Mouse (Mus musculus) intestine, postnatal 0 days (tissue): ENCODE measurements at regions not wholly inside any gene's neighbourhood (a gene's known extent, or its start where the extent isn't known, plus 50 kb on each side); places are given as distances from the start of the nearest gene placed in this dataset.

ENCODE experiments used
- ATAC-seq: fragments of 200-750 bp; cut with Nextera tagmentation; 2 replicates; pipeline ENCODE4 v1.8.0; 2017; ENCODE audit warnings: mild to moderate bottlenecking, moderate TSS enrichment, moderate library complexity
- H3K27ac ChIP-seq: fragments of 300-500 bp; sonication (generic); 2 replicates; pipeline ENCODE4 v1.5.1; 2014; ENCODE audit warnings: mild to moderate bottlenecking, low read depth, low read length, moderate library complexity
- H3K27me3 ChIP-seq: fragments of 300-500 bp; sonication (generic); replicated peaks from 2 replicates; pipeline ENCODE4 v1.6.1; 2014; ENCODE audit warnings: low read length, mixed read lengths; ENCODE audit not compliant: control insufficient read depth, insufficient read depth
- H3K36me3 ChIP-seq: fragments of 300-500 bp; sonication (generic); 2 replicates; pipeline ENCODE4 v1.6.1; 2014; ENCODE audit warnings: mild to moderate bottlenecking, moderate library complexity; ENCODE audit not compliant: control insufficient read depth, insufficient read depth
- H3K4me1 ChIP-seq: fragments of 300-500 bp; sonication (generic); replicated peaks from 2 replicates; pipeline ENCODE4 v1.6.1; 2014; ENCODE audit warnings: antibody characterized with exemption, low read length, mixed read lengths; ENCODE audit not compliant: control insufficient read depth, insufficient read depth
- H3K4me2 ChIP-seq: fragments of 300-500 bp; sonication (generic); replicated peaks from 2 replicates; pipeline ENCODE4 v1.6.1; 2014; ENCODE audit warnings: low read depth, mild to moderate bottlenecking, moderate library complexity
- H3K4me3 ChIP-seq: fragments of 300-500 bp; sonication (generic); 2 replicates; pipeline ENCODE4 v1.5.1; 2014; ENCODE audit warnings: low read depth, low read length
- H3K9ac ChIP-seq: fragments of 300-500 bp; sonication (generic); 2 replicates; pipeline ENCODE4 v1.6.1; 2014; ENCODE audit warnings: mild to moderate bottlenecking, low read depth, low read length
- H3K9me3 ChIP-seq: fragments of 300-500 bp; sonication (generic); 2 replicates; pipeline ENCODE4 v1.6.1; 2016; ENCODE audit warnings: mixed run types; ENCODE audit not compliant: control insufficient read depth
- CTCF ChIP-seq: sonication (generic); IDR thresholded peaks from 2 replicates; pipeline ENCODE4 v1.5.1; 2016; ENCODE audit warnings: low read depth, mild to moderate bottlenecking, control low read depth, antibody characterized with exemption, moderate library complexity
- WGBS: fragments of 180-500 bp; shearing (Covaris S2); extraction: QIAGEN DNeasy Blood & Tissue Kit; methylation state at CpG from one replicate; pipeline ENCODE4 v1.1.7; 2014; 5-methylcytosine and 5-hydroxymethylcytosine counted together

DNA sequence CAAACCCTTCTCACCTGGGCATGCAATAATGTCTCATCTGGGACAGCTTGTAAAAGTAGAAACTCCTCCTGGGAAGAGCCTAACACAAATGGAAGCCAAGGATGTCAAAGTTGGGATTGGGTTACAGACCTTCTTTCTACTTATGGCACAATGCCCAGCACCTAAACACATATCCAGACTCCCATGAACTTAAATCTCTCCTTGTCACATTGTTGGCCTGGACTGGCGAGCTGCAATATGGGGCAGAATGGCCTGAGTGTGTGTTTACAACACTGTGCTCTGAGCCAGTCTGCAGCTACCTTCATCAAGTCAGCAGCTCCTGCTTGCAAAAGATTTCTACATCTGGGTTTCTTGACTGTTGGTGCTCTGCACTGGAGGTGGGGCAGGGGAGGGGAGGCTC, 132.2 kb upstream of the Smarca2 start:
- H3K4me3 ChIP-seq = no peak overlapping the region
- H3K9ac ChIP-seq = no peak overlapping the region
- no peak overlapping the region for H3K27ac ChIP-seq
- no peak for TF ChIP-seq CTCF
- H3K36me3 ChIP-seq = no peaks in the 10 kb centered on the region
- WGBS = 37% methylated on average over 1 of the region's 1 CpGs
- H3K9me3 ChIP-seq = no peaks in the 10 kb centered on the region
- no peaks in the 10 kb centered on the region for H3K27me3 ChIP-seq
- no peaks in the 10 kb centered on the region for H3K4me1 ChIP-seq
- ATAC-seq = no peak
- no peak overlapping the region for H3K4me2 ChIP-seq

GRCm38 (mm10) chr19:26473211-26473610, 131.6 kb upstream of the Smarca2 start:
- Histone ChIP-seq H3K4me1 (no peaks in the 10 kb centered on the region), H3K36me3 (no peaks in the 10 kb centered on the region), H3K9ac (no peak overlapping the region), H3K4me3 (no peak overlapping the region), H3K27me3 (no peaks in the 10 kb centered on the region), H3K4me2 (no peak overlapping the region), H3K27ac (no peak overlapping the region), H3K9me3 (no peaks in the 10 kb centered on the region)
- no peak for TF ChIP-seq CTCF
- 46% methylated on average over 3 of the region's 3 CpGs for WGBS
- ATAC-seq = no peak

DNA sequence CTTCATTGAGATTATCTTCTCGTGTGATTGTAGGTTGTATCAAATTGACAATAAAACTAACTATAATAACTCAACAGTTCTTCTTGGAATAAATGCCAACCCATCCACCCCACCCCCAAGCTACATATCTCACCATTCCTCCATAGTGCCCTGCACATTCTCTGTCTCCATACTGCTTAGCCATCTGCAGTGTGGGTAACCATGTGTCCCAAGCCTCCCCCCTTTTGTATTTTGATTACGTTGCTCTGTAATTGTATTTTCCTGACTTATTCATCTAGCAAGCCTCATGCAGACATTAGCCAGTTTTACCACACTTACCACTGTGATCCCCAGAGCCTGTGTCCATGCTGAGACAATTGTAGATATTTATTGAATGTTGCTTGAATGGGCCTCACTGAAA, 129.7 kb upstream of the Smarca2 start:
- no peaks in the 10 kb centered on the region for H3K9me3 ChIP-seq
- no peak for ATAC-seq
- H3K27me3 ChIP-seq = no peaks in the 10 kb centered on the region
- no peak for TF ChIP-seq CTCF
- H3K4me1 ChIP-seq = no peaks in the 10 kb centered on the region
- H3K27ac ChIP-seq = no peak overlapping the region
- no peaks in the 10 kb centered on the region for H3K36me3 ChIP-seq
- no peak overlapping the region for H3K9ac ChIP-seq
- no peak overlapping the region for H3K4me2 ChIP-seq
- H3K4me3 ChIP-seq = no peak overlapping the region
- 76% methylated on average over 2 of the region's 2 CpGs for WGBS

- Histone ChIP-seq H3K4me3 (no peak overlapping the region), H3K4me1 (no peaks in the 10 kb centered on the region), H3K9ac (no peak overlapping the region), H3K9me3 (no peaks in the 10 kb centered on the region), H3K27me3 (no peaks in the 10 kb centered on the region), H3K27ac (no peak overlapping the region), H3K36me3 (no peaks in the 10 kb centered on the region), H3K4me2 (no peak overlapping the region)
- ATAC-seq = no peak
- 48% methylated on average over 2 of the region's 2 CpGs for WGBS
- no peak for TF ChIP-seq CTCF
Observed at GRCm38 (mm10) chr19:26475754-26476153, 129.1 kb upstream of the Smarca2 start.

DNA sequence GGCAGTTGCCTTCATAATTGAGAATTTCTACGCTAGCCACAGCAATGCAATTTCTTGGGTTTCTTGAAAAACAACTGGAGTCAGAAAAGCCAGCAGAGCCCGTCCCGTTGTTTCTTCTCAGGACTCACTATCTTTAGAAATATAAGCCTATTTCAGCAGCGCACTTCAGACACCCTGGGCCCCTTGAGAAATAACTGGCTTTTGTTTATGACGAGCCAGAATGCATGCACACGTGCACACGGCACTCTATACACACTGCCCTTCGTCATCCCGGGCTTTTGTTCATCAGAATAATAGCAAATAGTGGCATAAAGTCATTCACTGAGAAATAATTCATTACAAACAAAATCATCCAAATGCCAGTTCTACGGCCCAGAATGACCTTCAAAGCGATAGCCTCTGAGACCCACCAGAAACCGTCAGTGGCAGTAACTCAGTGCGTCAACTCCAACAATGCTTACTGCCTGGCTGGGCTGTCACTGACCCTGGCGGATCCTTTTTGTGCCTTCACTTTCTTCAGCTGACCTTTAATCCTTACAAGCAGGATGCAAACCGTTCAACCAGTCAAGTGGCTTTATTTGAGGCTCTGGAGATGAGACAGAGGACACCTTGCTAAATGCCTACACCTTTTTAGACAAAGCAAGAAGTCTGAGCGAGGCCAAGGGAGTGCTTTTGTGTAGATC, 126.7 kb upstream of the Smarca2 start:
- Histone ChIP-seq H3K27me3 (no peaks in the 10 kb centered on the region), H3K9ac (no peak overlapping the region), H3K36me3 (no peaks in the 10 kb centered on the region), H3K4me3 (no peak overlapping the region), H3K4me2 (no peak overlapping the region), H3K4me1 (no peaks in the 10 kb centered on the region), H3K9me3 (no peaks in the 10 kb centered on the region), H3K27ac (no peak overlapping the region)
- no peak for ATAC-seq
- no peak for TF ChIP-seq CTCF
- WGBS = 71% methylated on average over 16 of the region's 16 CpGs

- H3K27me3 ChIP-seq = no peaks in the 10 kb centered on the region
- no peaks in the 10 kb centered on the region for H3K4me1 ChIP-seq
- WGBS = 74% methylated on average over 3 of the region's 3 CpGs
- no peak overlapping the region for H3K9ac ChIP-seq
- ATAC-seq = no peak
- H3K27ac ChIP-seq = no peak overlapping the region
- H3K4me2 ChIP-seq = no peak overlapping the region
- no peak overlapping the region for H3K4me3 ChIP-seq
- no peaks in the 10 kb centered on the region for H3K9me3 ChIP-seq
- no peak for TF ChIP-seq CTCF
- no peaks in the 10 kb centered on the region for H3K36me3 ChIP-seq
Observed at GRCm38 (mm10) chr19:26484322-26484721, 120.5 kb upstream of the Smarca2 start.

GRCm38 (mm10) chr19:26492806-26493205, 112.0 kb upstream of the Smarca2 start:
- no peaks in the 10 kb centered on the region for H3K36me3 ChIP-seq
- H3K4me3 ChIP-seq = no peak overlapping the region
- 65% methylated on average over 2 of the region's 2 CpGs for WGBS
- H3K27ac ChIP-seq = no peak overlapping the region
- H3K9ac ChIP-seq = no peak overlapping the region
- no peaks in the 10 kb centered on the region for H3K9me3 ChIP-seq
- H3K27me3 ChIP-seq = no peaks in the 10 kb centered on the region
- no peak for ATAC-seq
- no peak for TF ChIP-seq CTCF
- H3K4me2 ChIP-seq = no peak overlapping the region
- H3K4me1 ChIP-seq = no peaks in the 10 kb centered on the region
